Mouse (Mus musculus) yolk sac, embryonic 10.5 days (tissue): Measurements from ENCODE around the gene Gm4779.
"Not testable (repeated sequence)": the region's sequence is repeated elsewhere in the genome, so short reads cannot be mapped to it uniquely, and the experiment has no call there.

ENCODE experiments used
- DNase-seq: peaks from one replicate; pipeline ENCODE4 v3.0.0-alpha.2; 2017; ENCODE audit warnings: low spot score

The Gm4779 gene

GRCm38 (mm10) chrX:101794342-101794741 lies at the start of gene Gm4779, which contains the start of gene 8030474K03Rik:
Gm4779 (minus strand) TSS chrX:101794423.
8030474K03Rik (plus strand) TSS chrX:101794656.
- peak; percentile 9 for DNase-seq

DNA sequence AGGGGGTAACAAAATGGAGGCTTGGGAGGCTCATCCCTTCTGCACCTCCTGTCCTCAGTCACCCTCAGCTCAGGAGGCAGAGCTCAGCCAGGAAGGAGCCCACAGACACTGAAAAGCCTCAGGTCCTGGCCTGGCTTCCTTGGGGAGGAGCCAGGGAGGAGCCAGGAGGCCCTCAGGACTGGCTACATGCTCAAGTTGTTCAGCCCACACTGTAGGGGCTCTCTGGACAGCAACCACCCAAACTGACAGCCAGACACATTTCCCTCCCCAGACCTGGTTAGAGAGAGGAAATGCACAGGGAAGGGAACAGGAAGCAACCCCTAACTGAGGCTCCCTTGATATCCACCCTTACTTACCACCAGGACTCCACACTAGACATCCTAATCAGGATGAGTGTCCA lies 25.8 kb upstream of the Gm4779 start:
- not testable (repeated sequence) for DNase-seq

DNA sequence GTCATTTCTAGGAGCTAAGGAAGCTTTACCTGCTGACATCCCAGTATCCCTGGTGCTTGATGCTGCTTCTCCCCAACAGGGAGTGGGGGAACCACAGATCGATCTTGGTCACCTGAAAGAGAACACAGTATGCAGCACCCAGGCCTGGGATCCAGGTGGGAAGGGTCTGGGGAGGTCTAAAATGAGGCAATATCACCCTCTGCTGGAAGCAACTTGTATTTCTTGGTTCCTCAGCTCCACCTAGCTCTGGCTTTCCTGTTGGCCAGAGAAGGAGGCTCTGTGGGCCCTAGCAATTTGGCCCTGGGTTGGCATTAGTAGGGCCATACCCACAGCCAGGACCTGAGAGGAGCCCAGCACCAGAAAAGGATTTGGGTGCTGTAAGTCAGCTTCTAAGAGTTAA lies 24.9 kb upstream of the Gm4779 start:
- peak; percentile 3 for DNase-seq

- no peak for DNase-seq
Observed at GRCm38 (mm10) chrX:101811750-101812149, 17.5 kb upstream of the Gm4779 start.

DNA sequence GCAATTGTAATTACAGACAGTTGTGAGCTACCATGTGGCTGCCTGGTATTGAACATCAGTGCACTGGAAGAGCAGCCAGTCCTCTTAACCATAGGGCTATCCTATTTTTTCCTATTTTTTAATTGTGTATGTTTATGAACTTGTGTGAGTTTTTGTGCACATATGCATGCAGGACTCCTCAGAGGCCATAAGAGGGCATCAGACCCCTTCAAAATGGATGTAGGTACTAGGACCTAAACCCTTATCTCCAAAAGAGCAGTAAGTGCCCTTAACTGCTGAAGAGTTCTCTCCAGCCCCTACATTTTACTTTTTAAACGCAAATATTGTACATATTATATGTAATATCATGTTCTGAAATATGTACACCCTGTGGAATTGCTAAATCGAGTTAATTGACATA lies 11.3 kb upstream of the Gm4779 start:
- no peak for DNase-seq

DNA sequence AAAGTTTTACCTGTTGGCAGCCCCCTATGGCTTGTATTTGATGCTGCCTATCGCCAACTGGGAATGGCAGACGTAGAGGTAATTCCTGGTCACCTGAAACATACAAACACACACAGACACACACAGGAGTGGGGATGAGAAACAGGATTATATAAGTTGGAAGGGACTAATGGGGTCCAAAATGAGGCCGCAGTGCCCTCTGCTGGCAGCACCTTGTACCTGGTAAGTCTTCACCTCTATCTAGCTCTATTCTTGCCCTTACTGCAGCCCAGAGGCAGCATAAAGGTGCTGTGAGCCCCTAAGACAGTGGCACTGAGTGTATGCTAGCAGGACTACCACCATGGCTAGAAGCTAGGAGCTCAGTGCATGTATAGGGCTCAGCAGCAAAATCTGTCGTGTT lies 2.7 kb downstream of the Gm4779 start:
- peak; percentile 10 for DNase-seq

DNA sequence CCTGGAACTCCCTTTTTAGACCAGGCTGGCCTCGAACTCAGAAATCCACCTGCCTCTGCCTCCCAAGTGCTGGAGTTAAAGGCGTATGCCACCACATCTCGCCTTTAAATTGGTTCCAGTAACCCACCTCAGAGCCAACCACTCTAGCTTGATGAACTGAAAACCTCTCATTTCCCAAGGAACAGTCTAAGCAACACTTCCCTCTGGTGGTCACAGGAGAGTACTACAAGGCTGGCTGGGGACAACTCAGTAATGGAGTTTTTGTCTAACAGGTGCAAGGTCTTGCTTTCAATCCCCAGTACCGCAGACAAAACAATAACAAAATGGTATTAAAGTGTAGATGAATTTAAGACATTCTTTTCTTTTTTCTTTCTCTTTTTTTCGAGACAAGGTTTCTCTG lies 22.2 kb downstream of the Gm4779 start:
- DNase-seq: no peak

DNA sequence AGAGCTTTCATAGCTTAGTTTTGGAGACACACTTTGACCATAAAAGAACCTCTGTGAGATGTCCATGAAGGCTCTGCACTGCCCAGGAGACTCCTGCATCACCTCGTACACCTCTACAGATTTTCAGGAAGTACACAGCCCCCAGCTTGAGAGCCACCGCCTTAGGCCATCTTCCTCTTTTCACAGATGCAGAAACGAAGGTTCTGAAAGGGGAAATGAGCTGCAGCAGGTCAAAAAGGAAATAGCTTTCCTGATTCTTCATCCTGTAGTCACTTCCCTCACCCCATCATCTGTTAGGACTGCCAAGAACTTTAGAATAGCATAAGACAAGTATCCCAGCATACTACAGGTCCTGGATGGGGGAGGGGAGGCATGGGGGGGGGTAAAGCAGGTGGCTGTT lies 23.9 kb downstream of the Gm4779 start:
- no peak for DNase-seq

DNA sequence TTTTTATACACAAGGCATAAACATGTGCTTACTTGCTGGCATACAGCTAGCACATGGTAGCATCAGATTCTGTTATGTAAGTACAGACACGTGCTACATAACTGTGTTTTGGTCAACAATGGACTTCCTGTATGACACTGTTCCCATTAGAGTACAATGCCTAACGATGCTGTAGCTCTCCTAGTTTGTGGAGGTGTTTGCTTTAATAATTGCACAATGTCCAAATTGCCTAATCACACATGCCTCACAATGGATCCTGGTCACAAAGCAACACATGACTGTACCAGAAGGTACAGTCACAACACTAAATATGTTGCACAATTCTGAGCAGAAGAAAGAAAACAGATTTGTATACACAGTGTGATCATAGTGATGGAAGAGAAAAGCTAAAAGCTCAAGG lies 24.7 kb downstream of the Gm4779 start:
- no peak for DNase-seq

GRCm38 (mm10) chrX:101767280-101767679 lies 26.9 kb downstream of the Gm4779 start:
- DNase-seq: no peak

- no peak for DNase-seq
Observed at GRCm38 (mm10) chrX:101765111-101765510, 29.1 kb downstream of the Gm4779 start.

- DNase-seq: no peak
Observed at GRCm38 (mm10) chrX:101764621-101765020, 29.6 kb downstream of the Gm4779 start.

DNA sequence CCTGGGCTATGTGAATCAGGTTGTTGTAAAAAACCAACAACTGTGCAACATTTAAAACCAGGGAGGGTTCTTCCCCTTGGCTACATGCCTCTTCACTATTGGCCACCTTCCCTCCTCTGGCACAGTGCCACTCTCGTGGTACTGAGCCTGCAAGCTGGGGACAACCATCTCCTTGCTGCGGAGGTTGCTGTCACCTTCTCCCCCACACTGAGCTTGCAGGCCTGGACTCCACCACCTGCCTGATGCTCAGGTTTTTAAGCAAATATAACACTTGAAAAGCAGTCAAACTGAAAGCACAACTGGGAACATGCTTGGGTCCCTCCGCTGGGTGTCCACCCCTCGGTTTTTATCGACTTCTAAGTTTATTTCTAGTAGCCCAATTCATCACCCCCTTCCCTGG lies 39.7 kb downstream of the Gm4779 start:
- no peak for DNase-seq

- DNase-seq: no peak
Observed at GRCm38 (mm10) chrX:101750144-101750543, 44.1 kb downstream of the Gm4779 start.

DNA sequence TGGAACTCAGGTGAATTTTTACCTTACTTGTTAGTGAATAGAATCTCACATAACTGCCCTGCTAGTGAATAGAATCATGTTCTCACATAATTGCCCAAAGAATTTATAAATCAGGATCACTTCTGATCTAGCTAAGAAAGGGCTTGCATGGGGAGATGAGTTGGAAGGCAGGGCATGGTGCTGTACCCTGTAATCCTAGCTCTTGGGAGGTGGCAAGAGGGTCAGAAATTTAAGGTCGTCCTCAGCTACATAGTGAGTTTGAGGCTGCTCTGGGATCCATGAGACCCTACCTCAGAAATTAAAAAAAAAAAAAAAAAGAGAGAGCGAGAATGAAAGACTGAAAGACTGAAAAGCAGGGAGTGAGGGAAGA lies 53.2 kb downstream of the Gm4779 start:
- DNase-seq: no peak

- DNase-seq: no peak
Observed at GRCm38 (mm10) chrX:101740335-101741063, 53.7 kb downstream of the Gm4779 start.
